Mouse (Mus musculus) spleen, adult 2 months (tissue): ENCODE results near the gene 4933405L10Rik.

Source experiments
- CTCF ChIP-seq: fragments of 200-500 bp; IDR thresholded peaks from 2 replicates; pipeline ENCODE4 v1.5.1; 2011; ENCODE audit warnings: mild to moderate bottlenecking, inconsistent platforms; ENCODE audit not compliant: insufficient read depth, insufficient read length, insufficient replicate concordance; ENCODE audit errors: extremely low read depth
- POLR2A ChIP-seq: fragments of 200-500 bp; IDR thresholded peaks from 2 replicates; pipeline ENCODE4 v1.6.1; 2011; ENCODE audit warnings: low read depth, low read length, inconsistent platforms

DNA sequence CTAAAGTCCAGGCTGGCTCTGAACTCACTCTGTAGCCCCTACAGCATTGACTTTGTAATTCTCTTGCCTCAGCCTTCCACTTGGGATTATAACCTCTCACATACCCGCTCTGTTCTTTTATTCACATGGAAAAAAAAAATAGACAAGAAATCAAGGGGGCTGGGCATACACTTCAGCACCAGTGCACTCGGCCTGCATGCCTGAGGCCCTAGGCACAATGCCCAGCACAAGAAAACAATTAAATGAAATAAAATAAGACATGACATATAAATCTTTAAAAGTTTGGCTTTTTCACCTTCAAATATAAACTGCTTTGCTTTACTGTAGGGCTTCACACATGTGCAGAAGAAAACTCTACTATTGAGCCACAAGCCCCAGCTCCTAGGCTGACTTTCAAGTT, 46.5 kb downstream of the 4933405L10Rik start:
- TF ChIP-seq CTCF: no peak
- no peak for TF ChIP-seq POLR2A
